Mouse (Mus musculus) limb, embryonic 15.5 days (tissue): ENCODE measurements around the gene Tcte3. TPM values are rescaled to one million over a fixed set of nuclear protein-coding genes. Genes with fewer than 3 reads are reported as not detected.
"Not testable (repeated sequence)": the region's sequence is repeated elsewhere in the genome, so short reads cannot be mapped to it uniquely, and the experiment has no call there.

ENCODE experiments used
- ATAC-seq: fragments of 200-750 bp; cut with Nextera tagmentation; 2 replicates; pipeline ENCODE4 v1.8.0; 2017; ENCODE audit warnings: low read depth, moderate TSS enrichment; ENCODE audit not compliant: insufficient number of reproducible peaks, low FRiP score, low TSS enrichment
- H3K27ac ChIP-seq: fragments of 300-500 bp; sonication (generic); 2 replicates; pipeline ENCODE4 v1.5.1; 2015; ENCODE audit warnings: moderate library complexity, mild to moderate bottlenecking, inconsistent platforms
- H3K27me3 ChIP-seq: fragments of 300-500 bp; sonication (generic); 2 replicates; pipeline ENCODE4 v1.6.1; 2015; ENCODE audit warnings: inconsistent platforms
- H3K36me3 ChIP-seq: fragments of 300-500 bp; sonication (generic); 2 replicates; pipeline ENCODE4 v1.6.1; 2015; ENCODE audit warnings: inconsistent platforms
- H3K4me1 ChIP-seq: fragments of 300-500 bp; sonication (generic); 2 replicates; pipeline ENCODE4 v1.6.1; 2015; ENCODE audit warnings: inconsistent platforms
- H3K4me2 ChIP-seq: fragments of 300-500 bp; sonication (generic); 2 replicates; pipeline ENCODE4 v1.6.1; 2015; ENCODE audit warnings: mild to moderate bottlenecking, inconsistent platforms
- H3K4me3 ChIP-seq: fragments of 300-500 bp; sonication (generic); 2 replicates; pipeline ENCODE4 v1.5.1; 2015; ENCODE audit warnings: mild to moderate bottlenecking, inconsistent platforms
- H3K9ac ChIP-seq: fragments of 300-500 bp; sonication (generic); 2 replicates; pipeline ENCODE4 v1.6.1; 2015; ENCODE audit warnings: inconsistent platforms
- H3K9me3 ChIP-seq: fragments of 300-500 bp; sonication (generic); 2 replicates; pipeline ENCODE4 v1.6.1; 2016; ENCODE audit warnings: inconsistent platforms
- WGBS: fragments of 180-500 bp; shearing (Covaris S2); methylation state at CpG from one replicate; pipeline ENCODE4 v1.1.7; 2015; 5-methylcytosine and 5-hydroxymethylcytosine counted together
- polyA plus RNA-seq: library from polyadenylated mRNA; unstranded; fragments of >200 nt; fragmentation: Nextera tagmentation; extraction: Ambion mirVana; gene quantifications from 2 replicates; pipeline ENCODE4 v1.2.1, GENCODE M21; 2015

The Tcte3 gene
- polyA plus RNA-seq, 1 experiment from 2014 or later: 0.55 TPM

DNA sequence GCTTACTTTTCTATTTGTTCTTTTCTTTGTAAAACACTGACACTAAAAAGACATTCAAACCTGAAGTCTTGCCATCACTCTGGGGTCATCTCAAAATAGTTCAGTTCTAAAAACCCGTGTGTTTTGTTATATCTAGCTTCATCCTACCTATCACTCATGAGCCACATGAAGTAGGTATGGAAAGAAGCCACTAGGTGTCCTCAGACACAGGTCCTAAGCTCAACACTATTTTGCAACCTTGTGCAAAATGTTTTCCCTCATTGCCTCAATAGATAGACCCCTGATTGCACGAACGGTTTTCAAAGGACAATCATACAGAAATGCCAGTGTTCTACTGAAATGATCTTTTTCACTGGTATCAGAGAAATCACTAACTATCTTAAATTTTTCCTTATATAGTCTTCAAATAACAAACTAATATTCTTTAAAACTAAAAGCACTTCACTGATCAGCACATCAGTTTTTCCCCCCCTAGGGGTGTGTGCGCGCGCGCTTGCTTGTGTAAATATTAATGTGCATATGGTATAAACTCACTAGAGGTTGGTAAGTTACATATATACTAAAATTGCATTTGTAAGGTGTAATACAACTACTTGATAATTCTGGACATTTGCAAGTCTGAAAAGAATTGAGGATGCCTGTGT lies 63.4 kb downstream of the Tcte3 start:
- not testable (repeated sequence) for H3K4me2 ChIP-seq, H3K4me3 ChIP-seq, H3K9ac ChIP-seq, ATAC-seq, H3K36me3 ChIP-seq, H3K9me3 ChIP-seq, H3K27me3 ChIP-seq, H3K27ac ChIP-seq, H3K4me1 ChIP-seq
- WGBS: 4% methylated on average over 4 of the region's 7 CpGs

Other genes with a start within 250 kb of the Tcte3 start
- 3.6 and 3.8 TPM in 2 replicates for gene Wdr27, start 98.3 kb downstream of the Tcte3 start, polyA plus RNA-seq
- gene 1600012H06Rik, start 98.3 kb downstream of the Tcte3 start, polyA plus RNA-seq: 39.0 and 40.8 TPM in 2 replicates
- 35.6 and 39.4 TPM in 2 replicates for gene Phf10, start 80.2 kb downstream of the Tcte3 start, polyA plus RNA-seq
- 5.7 and 5.9 TPM in 2 replicates for gene 9030025P20Rik, start 63.0 kb downstream of the Tcte3 start, polyA plus RNA-seq
- 0.91 TPM in 1 of 2 replicates, not detected in the other for gene Gm3417, start 62.7 kb downstream of the Tcte3 start, polyA plus RNA-seq
- gene Gm3435, start 31.3 kb downstream of the Tcte3 start, polyA plus RNA-seq: 4.8 and 5.5 TPM in 2 replicates
- gene Ermard, start 280 bp downstream of the Tcte3 start, polyA plus RNA-seq: 61.9 and 65.0 TPM in 2 replicates
- 3.0 and 3.5 TPM in 2 replicates for gene Gm3448, start within 50 bp of the Tcte3 start, polyA plus RNA-seq